Mouse (Mus musculus): Measurements from ENCODE around the gene C87499.

Gene C87499

DNA sequence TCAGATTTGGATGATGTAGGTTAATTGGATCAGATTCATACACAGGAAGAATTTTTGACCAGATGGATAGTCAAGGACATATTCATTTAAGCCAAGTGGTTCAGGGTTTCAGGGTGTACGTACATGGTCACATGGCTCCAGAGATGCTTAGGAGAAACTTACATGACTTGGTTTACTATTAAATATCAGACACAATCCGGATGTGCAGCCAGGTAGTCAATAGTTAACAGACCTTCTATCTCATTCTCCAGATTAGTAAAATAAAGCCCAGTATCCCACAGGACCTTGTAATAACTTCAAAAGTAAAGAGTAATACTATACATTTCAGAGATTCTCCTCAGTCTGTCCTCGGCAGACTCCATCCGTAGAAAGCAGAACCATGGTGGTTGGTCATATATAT is at the start of gene C87499:
Gene C87499, minus strand, starts transcription at position 101 of the 400 bp plus-strand sequence.
- no peak for DNase-seq (ENCODE audit: low spot score)

DNA sequence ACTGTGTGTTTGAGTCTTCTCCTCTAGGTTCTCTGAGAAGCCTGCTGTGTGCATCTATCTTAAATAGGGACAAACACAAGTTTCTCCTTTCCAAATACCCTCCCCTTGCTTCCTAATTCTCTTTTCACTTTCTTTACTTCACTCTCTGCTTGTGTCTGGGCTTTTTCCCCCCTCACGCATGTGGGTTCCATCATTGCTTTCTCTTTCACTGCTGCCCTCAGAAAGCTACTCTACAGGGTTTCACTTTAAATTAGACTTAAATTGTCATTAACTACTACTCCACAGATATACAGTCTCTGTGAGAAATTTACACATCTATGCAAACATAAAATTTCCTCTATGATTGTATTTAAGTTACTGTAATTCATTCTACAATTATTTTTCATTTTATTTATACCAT is 49.6 kb upstream of the C87499 start, which contains the start of gene Ifna2:
Gene Ifna2, minus strand, starts transcription at position 101 of the 400 bp plus-strand sequence.
- DNase-seq (ENCODE audit: low spot score): no peak

DNA sequence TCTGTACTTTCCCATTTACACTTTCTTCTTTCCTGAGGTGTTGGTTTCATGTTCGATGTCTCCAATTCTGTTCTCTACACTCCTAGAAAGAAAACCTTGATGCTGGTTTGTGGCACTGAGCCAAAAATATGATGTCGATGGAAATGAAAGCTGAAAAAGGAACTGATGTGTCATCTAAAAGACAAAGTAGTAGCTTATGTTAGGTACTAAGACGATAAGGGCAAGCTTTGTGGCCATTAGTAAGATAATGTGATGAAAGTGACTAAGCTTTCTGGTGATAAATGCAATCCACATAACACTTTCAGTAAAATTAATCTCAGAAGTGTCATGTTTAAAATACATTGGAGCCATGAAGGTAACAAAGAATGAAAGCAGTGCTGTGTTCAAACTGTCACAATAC is 47.1 kb upstream of the C87499 start:
- no peak for DNase-seq (ENCODE audit: low spot score)

DNA sequence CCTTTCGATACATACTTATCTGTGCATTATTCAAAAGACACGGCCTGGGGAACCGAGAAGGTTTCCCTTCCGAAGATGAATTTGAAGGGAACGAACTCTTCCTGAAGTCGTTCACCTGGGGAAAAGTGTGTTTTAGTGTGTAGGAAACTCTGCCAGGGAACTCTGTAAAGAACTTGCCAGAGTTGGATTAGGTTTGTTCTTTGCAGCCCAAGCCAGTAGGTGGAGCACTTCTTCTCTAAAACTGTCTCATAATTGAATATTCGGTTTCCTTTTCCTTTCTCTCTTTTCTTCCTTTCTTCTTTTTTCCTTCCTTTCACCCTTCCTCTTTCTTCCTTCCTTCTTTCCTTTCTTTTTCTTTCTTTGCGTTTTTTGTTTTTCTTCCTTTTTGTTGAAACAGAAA is 46.2 kb upstream of the C87499 start:
- no peak for DNase-seq (ENCODE audit: low spot score)

DNA sequence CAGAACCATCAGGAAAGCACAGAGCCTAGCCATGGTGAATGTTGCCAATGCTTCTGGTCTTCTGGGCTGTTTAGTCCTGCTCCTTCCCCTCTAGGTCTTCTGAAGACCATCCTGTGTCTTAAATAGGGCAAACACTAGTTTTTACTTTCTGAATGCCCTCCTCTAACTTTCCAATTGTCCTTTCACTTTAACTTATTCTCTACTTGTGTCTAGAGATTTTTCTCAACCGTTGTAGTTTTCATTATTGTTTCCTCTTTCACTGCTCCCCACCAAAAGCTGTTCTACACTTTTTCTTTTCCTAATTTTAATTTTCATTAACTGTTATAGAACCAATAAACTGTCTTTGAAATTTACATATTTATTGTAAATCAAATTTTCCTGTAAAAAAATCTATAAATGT is 42.6 kb upstream of the C87499 start, which contains the start of gene Ifna16:
Gene Ifna16, minus strand, starts transcription at position 101 of the 400 bp plus-strand sequence.
- DNase-seq (ENCODE audit: low spot score): no peak

DNA sequence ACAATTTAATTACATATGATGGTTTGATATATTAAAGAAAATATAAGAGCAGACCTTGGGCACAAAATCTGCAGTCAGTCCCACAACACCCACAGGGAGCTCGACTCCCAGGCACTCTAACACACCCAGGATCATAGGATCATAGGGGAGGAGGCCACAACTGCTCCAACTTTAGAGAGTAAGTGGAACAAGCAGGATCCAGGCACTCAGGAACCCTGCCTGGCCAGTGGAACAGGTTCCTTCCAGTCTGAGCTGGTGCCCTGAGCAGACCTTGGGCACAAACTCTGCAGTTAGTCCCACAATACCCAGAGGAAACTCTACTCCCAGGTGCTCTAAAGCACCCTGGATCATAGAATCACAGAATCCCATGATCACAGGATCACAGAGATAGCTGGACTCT is 21.2 kb upstream of the C87499 start:
- no peak for DNase-seq (ENCODE audit: low spot score)

DNA sequence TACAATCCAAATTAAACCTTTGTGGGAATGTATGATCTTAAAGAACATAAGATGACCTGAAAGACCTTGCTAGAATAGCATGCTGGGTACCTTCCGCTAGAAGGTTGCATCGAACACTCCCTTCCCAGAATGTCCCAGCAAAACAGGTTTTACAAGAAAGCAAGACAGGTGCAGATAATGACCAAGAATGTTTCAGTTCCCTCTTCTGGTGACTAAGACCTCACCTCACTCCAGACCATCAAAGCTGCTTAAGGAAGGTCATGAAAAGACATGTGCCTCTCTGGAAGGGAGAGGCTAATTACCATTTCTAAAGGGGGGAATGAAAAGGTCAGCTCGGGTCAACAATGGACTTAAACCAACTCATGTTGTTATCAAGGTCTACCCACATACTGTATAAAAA is 19.4 kb upstream of the C87499 start:
- no peak for DNase-seq (ENCODE audit: low spot score)

DNA sequence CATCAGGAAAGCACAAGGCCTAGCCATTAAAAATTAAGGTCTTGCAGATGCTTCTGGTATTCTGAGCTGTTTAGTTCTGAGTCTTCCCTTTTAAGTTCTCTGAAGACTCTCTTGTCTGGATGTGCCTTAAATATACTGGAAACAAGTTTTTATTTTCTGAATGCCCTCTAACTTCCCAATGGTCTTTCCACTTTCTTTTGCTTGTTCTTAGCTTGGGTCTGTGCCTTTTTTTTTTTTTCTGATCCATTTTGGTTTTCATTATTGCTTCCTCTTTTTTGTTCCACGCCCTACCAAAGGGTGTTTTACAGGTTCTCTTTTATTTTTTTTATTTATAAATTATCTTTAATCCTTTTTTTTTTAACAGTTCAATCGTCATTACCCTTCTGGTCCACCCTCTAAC is 10.1 kb upstream of the C87499 start, which contains the start of gene Ifna13:
Gene Ifna13, minus strand, starts transcription at position 101 of the 400 bp plus-strand sequence.
- no peak for DNase-seq (ENCODE audit: low spot score)

DNA sequence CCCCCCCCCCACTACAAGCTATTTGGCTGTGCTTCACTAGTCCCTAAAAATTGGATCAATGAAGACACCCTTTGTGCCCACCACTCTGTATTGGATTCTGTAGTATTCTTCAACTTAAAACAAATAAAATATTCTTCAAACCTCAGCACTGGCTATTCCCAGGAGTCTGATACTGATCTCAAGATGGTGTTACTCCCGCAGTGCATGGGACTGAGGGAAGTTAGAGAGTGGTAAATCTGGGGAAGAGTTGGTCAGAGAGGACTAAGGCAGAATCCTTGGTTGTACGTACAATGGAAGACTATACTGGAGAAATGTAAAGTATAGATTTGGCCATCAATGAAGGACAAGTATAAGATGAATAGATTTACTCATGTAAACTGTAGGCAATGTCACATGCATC is 8.3 kb upstream of the C87499 start:
- no peak for DNase-seq (ENCODE audit: low spot score)

DNA sequence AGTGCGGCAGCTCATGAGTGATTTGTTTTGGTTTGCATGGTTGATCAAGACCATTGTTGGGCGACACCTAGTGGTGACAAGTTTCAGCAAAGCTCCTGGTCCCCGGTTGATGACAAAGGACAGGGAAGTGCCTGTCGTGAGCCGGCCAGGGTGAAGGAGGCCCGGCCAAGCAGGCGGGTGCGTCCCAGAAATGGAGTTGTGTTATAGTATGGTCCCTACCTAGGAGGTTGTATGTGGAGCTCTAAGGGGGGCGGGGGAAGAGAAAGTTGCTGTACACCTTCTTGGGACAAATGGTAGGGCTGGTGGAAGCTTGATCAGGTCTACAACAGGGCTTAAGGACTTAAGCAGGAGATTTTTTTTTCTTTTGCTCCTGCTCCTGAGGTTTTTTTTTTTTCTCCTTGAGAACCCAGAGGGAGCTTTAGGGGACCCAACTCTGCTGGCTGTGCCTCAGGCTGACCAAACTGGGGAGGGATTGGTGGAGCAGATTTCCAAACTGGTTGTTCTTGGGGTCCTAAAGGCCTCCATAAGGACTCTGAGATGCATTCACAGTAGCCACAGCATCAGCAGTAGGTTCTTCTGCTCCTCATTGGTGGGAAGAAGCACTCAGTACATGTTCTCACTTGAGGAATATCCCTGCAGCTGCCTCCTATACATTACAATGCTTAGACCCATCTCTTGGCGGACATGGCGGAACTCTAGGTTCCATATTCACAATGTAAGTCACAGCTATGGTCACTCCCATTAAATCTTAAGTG is 7.0 kb upstream of the C87499 start:
- DNase-seq (ENCODE audit: low spot score): peak; percentile 100

DNA sequence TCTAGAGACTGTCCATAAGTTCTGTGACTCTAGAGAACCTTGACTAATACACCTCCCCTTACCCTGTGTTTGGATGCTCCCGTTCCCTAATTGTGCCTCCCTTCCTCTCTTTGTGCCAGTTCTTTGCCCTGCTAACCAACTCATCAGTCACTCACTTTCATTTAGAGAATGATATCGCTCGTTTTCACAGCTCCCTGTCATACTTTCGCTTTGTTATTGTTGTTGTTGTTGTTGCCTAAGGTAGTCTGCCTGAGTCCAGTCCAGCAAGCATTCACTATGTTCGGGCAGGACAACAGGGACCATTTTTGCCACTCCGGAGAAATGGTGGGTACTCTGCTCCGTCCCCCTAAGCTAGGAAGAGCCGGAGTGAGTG is 6.5 kb upstream of the C87499 start:
- DNase-seq (ENCODE audit: low spot score): no peak

DNA sequence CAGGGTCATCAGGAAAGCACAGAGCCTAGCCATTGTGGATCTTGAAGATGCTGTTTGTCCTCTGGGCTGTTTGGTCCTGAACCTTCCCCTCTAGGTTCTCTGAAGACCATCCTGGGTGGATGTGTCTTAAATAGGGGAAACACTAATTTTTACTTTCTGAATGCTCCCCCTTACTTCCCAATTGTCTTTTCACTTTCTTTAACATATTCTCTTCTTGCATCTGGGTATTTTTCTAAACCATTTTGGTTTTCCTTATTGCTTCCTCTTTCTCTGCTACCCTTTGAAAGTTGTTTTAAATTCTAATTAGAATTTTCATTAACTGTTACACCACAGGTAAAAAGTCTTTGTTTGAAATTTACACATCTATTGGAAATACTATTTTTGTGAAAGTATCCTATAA is 30.9 kb downstream of the C87499 start, which contains the start of gene Ifna12:
Gene Ifna12, minus strand, starts transcription at position 101 of the 400 bp plus-strand sequence.
- DNase-seq (ENCODE audit: low spot score): no peak

DNA sequence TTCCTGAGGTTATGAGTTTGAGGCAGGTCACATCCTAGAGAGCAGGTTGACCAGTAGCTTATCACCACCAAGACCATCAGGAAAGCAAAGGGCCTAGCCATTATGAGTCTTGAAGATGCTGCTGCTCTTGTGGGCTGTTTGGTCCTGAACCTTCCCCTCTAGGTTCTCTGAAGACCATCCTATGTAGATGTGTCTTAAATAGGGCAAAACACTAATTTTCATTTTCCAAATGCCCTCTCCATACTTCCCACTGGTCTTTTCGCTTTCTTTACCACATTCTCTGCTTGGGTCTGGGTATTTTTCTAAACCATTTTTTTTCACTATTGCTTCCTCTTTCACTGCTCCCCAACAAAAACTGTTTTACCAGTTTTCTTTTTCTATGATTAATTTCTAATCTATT is 41.9 kb downstream of the C87499 start, which contains the start of gene Ifna9:
Gene Ifna9, minus strand, starts transcription at position 101 of the 400 bp plus-strand sequence.
- no peak for DNase-seq (ENCODE audit: low spot score)
